Mouse (Mus musculus) kidney, adult 18-20 months (tissue): ENCODE measurements around the gene Gpr19.
A peak's percentile ranks its signal among the peaks of the same experiment; 100 is the strongest.

Experiments
- DNase-seq: peaks from one replicate; pipeline ENCODE4 v3.0.0; 2021

The Gpr19 gene

DNA sequence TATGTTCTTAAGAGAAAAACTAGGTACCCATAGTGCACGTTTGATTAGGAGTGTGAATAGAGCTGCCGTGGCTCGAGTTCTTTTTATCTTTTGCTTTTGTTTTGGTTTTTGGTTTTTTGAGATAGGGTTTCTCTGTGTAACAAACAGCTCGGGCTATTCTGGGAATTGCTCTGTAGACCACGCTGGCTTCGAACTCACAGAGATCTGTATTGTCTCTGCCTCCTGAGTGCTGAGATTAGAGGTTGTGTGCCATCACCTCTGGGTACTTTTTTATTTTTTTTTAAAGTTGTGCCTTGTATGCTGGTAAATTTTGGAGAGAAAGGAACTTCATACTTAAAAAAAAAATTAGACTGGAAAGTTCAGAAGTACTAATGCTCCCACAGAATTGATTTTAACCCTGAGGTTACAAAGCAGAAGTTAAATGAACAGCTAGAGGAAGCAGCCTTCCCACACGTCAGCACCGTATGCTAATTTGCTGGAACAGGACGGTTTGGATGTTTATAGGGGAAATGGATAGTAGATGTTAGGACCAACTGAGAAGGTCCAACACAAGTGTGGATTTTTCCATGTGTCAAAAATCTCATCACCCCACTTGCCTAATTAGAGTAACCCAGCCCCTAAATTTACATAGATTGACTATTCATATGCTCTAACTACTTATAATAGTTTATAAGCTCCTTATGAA lies 24.3 kb upstream of the Gpr19 start:
- no peak for DNase-seq

DNA sequence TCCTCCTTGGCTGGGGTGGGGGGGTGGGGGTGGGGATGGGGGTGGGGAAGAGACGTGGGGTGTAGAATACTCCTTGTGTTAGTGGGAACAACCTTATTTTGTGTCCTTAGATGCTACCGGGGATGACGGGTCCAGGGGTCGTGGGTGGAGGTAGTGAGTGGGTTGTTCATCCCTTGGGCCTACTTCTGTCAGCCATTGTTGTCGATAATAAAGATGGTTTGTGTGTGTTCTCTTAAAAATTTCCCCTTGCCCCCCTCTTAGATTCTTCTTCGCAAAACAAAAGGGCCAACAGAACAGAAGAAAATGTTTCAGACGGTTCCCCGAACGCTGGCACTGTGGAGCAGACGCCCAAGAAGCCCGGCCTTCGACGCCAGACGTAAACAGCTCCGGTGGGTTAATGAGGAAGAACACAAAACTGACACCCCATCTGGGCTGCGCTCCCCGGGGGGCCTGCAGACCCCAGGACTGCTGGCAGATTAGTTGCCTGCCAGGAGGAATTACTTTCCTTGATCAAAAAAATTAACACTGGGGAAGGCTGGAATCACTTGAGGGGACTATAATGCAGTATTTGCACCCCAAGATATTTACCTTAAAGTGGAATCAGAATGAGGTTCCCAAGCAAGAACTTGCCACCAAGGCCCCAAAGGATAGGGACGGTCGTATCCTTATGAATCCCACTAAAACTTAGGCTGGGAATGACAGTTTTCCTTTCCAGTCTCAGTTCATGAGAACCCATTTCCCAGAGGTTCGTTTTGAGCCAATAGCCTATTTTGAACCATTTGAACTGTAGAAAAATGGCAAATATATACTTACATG lies 23.5 kb upstream of the Gpr19 start:
- no peak for DNase-seq

DNA sequence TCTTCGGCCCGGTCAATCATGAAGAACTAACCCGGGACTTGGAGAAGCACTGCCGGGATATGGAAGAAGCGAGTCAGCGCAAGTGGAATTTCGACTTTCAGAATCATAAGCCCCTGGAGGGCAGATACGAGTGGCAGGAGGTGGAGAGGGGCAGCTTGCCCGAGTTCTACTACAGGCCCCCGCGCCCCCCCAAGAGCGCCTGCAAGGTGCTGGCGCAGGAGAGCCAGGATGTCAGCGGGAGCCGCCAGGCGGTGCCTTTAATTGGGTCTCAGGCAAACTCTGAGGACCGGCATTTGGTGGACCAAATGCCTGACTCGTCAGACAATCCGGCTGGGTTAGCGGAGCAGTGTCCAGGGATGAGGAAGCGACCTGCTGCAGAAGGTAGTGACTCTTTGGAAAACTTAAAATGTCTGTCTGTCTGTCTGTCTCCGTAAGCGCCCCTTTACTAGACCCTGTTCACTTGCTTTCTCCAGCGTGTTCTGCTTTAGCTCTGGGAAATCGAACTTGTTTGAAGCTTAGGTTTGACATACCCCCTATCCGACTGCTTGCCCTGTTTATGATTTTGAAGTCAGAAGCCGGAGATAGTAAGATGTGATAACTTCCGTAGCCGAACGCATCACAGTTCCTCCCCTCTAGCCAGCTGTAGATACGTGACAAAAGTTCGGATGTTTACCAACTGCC lies 22.8 kb upstream of the Gpr19 start:
- DNase-seq = peak; percentile 78

DNA sequence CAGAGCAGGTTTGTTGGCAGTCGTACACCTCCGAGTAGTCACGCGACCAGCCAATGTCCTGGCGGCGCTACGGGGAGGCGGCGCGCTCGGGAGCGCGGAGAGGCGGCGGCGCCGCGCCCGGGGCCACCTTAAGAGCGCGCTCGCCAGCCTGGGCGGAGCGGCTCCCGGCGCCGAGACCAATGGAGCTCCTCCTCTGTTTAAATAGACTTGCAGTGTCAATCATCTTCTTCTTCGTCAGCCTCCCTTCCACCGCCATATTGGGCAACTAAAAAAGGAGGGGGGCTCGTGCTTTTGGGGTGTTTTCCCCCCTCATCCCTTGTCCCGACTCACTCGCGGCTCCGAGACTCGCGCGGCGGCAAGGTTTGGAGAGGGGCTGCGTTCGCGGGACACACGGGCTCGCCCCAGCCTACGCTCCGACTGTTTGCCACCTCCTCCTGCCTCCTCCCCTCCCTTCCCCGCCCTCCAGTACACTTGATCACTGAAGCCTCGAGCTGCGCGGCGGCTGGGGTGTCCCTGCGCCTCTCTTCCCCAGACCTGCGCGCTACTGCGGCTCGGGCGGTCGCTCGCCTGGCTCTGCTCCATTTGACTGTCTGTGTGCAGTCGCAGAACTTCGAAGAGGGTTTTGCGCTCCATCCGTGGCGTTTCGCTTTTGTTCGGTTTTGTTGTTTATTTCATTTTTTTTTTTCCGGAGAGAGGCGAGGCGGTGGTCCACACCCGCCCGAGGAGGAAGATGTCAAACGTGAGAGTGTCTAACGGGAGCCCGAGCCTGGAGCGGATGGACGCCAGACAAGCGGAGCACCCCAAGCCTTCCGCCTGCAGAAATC lies 22.0 kb upstream of the Gpr19 start, which contains the start of gene Cdkn1b:
Gene Cdkn1b (plus strand): TSS at position 212 of the 824 bp plus-strand sequence.
- DNase-seq = peak; percentile 94

DNA sequence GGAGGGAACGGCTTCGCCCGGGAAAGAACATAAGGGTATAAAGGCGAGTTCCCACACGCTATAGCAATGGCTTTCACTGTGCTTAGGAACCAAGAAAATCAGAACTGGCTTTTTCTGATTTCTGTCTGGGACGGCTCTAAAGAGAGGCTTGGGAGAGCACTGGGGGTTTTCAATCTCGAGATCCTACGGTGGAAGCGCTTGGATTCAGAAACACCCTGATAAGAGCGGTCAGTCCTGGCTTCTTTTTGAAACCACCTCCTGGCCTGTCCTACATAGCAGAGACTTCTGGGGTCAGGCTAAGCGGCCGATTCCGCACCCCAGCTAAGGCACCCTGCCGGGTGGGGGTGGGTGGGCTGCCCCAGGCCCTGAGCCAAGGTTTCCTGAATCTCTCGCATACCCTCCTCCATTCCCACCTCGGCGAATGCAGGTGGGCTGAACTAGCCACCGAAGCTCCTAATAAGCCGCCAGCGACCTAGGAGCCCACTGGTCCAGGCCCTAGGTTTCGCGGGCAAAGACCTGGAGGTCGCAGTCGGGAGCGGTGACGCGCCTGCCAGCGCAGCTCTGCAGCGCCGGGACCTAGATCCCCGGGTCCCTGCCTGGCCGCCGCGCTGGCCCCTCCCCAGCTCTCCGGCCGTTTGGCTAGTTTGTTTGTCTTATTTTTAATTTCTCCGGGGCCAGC lies 21.3 kb upstream of the Gpr19 start:
- no peak for DNase-seq

DNA sequence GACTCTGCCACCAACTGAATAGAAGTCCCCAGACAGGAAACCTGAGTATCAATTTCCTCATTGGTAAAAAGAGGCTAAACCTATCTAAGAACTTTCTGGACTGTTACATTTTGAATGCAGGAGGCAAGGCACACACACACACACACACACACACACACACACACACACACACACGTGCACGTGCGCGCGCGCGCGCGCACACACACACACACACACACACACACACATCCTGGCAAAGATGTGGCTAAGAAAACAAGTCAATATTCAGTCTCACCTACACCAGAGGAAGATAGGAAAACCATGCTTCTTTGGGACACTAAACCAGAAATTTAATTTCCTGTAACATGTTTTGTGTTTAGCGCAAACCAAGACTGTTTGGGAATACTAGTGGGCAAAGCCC lies 20.4 kb upstream of the Gpr19 start:
- no peak for DNase-seq

DNA sequence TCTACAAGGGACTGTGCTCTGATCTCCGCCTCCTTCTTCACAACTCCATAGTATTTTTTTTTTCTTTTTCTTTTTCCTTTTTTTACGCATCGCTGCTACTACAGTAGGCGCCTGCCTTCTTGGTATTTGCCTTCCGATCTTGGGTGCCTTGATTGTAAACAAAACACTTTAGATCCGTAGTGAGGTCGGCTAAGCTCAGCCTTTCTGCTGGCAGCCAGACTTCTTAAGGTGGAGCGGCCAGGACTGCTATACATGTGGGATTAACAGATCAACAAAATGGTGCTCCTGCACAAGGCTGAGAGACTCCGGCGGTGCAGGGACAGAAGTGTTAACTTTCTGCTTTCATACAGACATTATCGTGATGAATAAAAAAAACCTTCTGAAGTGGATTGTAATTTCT lies 18.7 kb upstream of the Gpr19 start:
- DNase-seq = peak; percentile 78

DNA sequence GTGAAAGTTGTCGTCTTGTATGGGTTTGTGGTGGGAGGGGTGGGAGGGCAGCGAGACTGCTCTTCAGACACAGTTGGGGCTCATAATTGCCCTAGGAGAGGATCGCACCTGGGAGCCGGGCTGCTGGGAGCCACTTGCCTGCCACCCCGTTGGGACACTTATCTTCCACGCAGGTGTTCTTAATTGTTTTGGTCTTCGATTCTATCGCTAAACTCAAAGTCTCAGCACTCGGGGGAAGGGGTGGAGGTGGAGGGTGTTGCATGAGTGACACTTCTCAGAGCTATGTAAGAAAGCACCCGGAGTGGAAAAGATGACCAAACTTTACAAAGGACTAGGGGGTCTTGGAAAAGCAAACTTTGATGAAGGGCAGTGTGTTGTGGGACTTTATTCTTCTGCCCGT lies 18.3 kb upstream of the Gpr19 start:
- DNase-seq = peak; percentile 50

DNA sequence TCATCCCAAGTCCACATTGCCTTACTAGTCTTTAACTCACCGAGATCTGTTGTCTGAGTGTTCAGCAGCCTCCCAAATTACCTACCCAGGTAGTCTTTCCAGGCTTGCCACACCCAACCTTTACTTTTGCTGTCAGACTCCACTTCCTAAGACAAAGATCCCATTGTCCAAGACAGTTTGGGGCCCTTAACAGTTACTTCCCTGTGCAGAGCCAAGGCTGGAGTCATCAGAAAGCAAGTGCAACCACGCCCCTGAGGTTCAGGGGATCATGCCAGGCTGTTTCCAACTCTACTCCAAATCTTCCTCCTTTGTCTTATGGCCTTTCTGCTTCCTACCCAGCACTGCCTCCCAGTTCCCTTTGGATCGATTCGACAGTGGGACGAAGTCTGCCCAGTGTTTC lies 16.1 kb upstream of the Gpr19 start:
- DNase-seq = no peak

DNA sequence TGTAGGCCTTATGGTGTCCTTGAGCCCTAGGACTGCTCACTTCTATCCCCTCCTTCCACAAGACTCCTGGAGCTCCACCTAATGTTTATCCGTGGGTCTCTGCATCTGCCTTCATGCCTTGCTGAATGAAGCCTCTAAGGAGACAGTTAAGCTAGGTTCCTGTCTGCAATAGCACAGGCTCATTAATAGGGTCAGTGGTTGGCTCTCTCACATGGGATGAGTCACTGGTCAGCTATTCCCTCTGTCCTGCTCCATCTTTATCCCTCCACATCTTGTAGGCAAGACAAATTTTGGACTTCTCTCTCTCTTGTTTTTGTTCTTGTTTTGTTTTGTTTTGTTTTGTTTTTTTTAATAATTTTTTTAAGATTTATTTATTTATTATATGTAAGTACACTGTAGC lies 7.4 kb upstream of the Gpr19 start:
- DNase-seq = no peak

DNA sequence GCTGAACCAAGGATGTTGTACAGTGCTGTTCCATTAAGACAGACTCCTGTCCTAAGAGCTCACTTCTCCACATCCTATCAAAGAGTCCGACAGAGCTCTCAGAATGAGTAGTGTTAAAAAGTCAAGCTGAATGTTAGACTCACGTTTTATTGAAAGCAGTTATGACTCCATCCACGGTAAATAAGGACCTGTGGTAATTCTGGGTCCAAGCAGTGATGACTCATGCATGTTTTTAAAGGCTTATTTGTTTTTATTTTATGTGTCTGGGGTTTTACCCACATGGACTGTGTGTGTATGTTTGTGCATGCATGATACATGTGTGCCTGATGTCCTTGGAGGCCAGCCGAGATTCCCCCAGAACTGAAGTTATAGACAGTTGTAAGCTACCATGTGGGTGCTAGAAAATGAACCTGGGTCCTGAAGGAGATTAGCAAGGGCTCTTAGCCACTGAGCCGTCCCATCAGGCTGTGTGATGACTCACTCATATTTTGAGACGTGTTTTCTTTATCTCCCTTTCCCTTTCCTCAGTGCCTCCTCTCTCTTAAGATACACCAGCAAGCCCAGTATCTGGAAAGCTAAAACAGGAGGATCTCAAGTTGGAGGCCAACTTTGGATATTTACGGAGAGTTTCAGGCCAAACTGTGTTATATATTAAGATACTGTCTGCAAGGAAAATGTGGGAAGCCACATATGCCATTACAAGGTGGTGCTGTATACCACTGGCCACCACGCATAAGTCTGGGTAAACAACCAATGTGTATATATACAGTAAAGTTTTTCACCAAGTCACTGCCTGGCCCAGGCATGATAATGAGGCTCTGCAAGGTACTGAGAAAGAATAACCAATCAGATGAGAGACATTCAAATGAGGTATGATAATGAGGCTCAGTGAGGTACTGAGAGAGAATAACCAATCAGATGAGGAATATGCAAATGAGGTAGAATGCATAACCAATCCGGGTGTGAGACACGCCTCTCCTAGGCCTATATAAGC lies 5.8 kb upstream of the Gpr19 start:
- DNase-seq = no peak

DNA sequence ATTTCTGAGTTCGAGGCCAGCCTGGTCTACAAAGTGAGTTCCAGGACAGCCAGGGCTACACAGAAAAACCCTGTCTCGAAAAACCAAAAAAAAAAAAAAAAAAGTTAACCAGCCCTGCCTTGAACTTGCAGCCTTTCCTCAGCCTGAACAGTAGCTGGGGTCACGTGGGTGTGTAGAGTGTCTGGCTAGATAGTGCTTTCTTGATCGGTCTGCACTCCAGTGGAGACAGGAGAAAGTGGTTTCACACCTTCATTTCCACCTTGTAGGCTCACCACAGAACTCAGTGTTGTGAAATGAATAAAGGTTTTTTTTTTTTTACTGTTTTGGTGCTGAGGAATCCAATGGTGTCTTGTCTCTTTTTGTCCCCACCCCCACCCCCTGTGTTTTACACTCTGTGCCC lies 5.0 kb upstream of the Gpr19 start:
- no peak for DNase-seq

DNA sequence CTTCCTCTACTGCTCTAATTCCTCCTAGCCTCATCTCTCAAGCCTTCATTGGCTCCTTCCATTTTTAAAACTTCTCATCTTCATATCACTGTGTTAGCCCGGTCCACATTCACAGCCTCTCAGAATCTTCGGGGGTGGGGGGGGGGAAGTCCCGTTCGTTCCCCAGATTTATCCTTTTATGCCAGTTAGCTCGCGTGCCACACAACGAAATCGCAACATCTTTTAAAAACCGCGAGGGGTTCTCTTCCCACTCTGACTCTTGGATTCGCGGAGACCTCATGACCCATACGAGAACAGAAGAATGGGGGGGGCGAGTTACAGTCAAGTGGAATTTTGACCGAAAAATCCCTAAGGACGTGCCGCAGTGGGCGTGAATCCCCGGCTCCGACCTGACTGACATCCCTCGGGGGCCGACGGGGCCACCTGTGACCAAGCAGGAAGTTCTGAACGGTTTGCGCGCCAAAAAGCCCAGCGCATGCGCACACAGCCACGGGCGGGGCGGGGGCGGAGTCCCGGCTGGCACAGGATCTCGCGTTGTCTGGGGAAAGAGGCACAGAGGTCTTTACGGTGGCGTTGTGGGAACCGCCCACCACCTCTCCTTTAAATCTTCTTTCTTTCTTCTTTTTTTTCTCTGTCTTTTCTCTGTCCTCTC lies 809 bp downstream of the Gpr19 start:
- DNase-seq = peak; percentile 98

DNA sequence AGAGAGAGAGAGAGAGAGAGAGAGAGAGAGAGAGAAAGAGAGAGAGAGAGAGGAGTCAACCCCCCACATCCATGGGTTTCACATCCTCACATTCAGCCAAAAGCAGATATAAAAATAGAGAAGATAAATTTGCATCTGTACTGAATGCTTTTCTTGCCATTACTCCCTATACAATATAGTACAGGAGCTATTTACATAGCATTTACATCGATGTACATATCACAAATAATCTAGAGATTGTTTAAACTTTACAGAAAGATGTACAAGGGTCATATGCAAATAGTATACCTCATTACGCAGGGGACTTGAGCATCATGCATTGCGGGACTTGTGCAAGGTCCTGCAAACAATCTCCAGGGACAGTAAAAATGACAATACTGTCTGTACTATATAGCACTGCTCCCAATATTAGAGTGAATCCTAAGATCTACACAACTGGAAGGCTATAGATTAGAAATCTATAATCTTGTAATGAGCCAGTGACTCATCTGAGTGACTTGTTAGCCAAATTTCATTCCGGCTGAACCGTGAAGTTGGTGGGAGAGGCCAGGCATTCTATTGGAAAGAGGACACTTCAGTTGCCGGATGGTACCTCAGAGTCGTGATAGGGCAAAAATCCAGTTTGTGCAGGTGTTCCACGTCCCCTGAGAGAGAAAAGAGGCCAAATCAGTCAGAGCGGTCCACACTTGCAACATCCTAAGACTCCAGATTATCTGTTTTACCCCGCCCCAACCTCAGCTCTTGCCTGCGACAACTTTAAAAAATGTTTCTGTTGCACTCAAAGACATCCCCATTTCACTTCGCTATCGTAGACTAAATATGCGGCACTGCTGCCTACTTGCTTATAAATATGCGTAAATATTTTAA lies 1.6 kb downstream of the Gpr19 start:
- DNase-seq = no peak

DNA sequence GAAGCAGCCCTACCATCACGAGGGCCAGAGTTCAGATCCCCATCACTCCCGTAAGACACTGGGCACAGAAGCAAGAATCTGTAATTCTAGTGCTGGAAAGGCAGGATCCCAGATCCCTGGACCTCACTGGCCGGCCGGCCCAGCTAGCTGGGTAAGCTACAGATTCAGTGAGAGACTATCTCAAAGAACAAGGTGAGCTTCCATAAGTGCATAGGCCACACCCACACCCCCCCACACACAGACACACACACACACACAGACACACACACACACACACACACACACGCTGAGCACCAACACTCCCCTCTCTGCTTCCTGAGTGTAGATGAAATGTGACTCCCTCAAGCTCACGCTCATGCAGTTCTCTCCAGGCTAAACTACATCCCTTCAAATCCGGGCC lies 7.9 kb downstream of the Gpr19 start:
- DNase-seq = no peak

DNA sequence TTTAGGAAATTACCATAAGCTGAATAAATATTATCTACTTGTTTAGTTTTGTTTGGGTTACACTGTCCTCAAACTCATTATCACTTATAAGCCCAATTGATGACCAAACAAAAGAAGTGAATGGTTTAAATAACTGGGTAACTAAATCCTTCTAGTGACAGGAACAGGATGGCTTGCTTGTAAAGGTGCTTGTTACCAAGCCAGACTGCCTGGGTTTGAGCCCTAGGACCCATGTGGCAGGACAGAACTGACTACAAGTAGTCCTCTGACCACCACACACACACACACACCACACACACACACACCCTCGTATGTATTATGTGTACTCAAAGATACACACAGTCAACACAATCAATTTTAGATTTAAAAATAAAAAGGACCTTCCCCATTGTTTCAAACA lies 8.6 kb downstream of the Gpr19 start:
- no peak for DNase-seq

DNA sequence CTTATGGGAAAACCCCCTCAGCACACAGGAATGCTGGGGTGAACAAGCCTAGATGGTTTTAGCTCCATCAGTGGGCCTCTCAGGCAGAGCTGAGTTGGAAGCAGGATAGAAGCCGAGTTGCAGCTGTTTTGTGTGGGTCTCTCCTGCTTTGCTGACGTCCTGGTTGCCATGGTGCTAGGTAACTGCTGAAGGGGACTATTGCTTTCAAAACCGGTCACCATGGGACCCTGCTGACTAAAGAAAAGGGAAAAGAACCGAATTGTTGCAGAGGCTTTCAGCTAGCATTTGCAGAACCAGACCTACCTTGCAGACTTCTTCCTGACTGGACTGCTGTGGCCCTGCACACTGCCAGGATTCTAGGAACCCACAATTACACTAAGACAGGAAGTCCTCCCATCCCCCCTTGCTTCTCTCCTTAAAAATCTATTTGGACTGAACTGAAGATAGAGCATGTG lies 9.8 kb downstream of the Gpr19 start:
- no peak for DNase-seq

DNA sequence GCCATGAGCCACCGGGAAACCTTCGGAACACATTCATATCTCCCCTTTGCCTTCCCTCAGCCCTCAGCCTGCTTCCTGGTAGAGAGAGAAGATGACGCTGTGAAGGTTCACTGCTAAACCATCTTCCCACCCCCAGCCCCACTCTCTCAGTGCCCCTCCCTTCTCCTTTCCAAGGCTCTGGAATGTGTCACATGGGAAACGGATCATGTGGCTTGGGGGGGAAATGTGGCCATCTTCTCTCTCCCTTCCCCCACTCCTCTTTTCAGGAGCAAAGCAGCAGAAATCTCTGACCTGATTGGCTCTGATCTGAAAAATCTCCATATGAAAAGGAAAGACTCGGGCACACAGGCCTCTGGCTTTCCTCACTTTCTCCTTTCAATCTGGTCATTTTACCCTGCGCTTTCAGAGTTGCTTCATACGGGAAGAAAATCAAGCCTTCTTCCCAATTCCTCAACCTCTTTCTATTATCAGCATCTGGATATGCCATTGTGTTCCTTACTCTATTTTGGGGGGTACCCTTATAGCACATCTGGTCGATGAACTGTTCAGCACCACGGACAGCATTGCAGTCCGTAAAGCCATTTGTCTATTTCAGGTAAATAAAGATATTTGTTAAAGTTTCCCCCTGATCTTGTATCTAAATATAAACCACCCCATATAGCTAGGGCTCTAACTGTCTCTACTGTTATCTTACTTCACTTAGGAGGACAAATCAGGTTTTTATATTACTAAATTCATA lies 10.5 kb downstream of the Gpr19 start:
- no peak for DNase-seq

DNA sequence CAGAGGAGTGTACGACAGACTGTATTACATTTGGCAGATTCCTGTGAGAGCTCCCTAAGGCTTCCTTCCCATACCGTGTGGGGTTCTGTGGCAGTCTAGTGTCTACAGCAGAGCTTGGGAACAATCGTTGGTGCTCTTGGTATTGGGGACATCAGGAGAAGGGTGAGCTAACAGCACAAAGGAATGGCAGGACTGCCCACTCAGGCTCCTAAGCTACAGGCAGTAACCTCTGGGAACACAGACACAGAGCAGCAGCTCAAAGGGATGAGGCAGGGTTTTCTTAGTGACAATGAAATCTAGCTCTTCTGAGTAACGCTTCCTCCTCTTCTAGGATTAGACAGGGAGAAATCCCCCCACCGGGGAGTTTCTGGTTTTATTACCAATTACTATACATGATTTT lies 11.4 kb downstream of the Gpr19 start:
- DNase-seq = no peak
